Mouse (Mus musculus) limb, embryonic 15.5 days (tissue): ENCODE measurements around the gene Tm2d1. TPM values are rescaled to one million over a fixed set of nuclear protein-coding genes. Genes with fewer than 3 reads are reported as not detected.

Experiments used
- ATAC-seq: fragments of 200-750 bp; cut with Nextera tagmentation; 2 replicates; pipeline ENCODE4 v1.8.0; 2017; ENCODE audit warnings: low read depth, moderate TSS enrichment; ENCODE audit not compliant: insufficient number of reproducible peaks, low FRiP score, low TSS enrichment
- H3K27ac ChIP-seq: fragments of 300-500 bp; sonication (generic); 2 replicates; pipeline ENCODE4 v1.5.1; 2015; ENCODE audit warnings: moderate library complexity, mild to moderate bottlenecking, inconsistent platforms
- H3K27me3 ChIP-seq: fragments of 300-500 bp; sonication (generic); 2 replicates; pipeline ENCODE4 v1.6.1; 2015; ENCODE audit warnings: inconsistent platforms
- H3K36me3 ChIP-seq: fragments of 300-500 bp; sonication (generic); 2 replicates; pipeline ENCODE4 v1.6.1; 2015; ENCODE audit warnings: inconsistent platforms
- H3K4me1 ChIP-seq: fragments of 300-500 bp; sonication (generic); 2 replicates; pipeline ENCODE4 v1.6.1; 2015; ENCODE audit warnings: inconsistent platforms
- H3K4me2 ChIP-seq: fragments of 300-500 bp; sonication (generic); 2 replicates; pipeline ENCODE4 v1.6.1; 2015; ENCODE audit warnings: mild to moderate bottlenecking, inconsistent platforms
- H3K4me3 ChIP-seq: fragments of 300-500 bp; sonication (generic); 2 replicates; pipeline ENCODE4 v1.5.1; 2015; ENCODE audit warnings: mild to moderate bottlenecking, inconsistent platforms
- H3K9ac ChIP-seq: fragments of 300-500 bp; sonication (generic); 2 replicates; pipeline ENCODE4 v1.6.1; 2015; ENCODE audit warnings: inconsistent platforms
- H3K9me3 ChIP-seq: fragments of 300-500 bp; sonication (generic); 2 replicates; pipeline ENCODE4 v1.6.1; 2016; ENCODE audit warnings: inconsistent platforms
- WGBS: fragments of 180-500 bp; shearing (Covaris S2); methylation state at CpG from one replicate; pipeline ENCODE4 v1.1.7; 2015; 5-methylcytosine and 5-hydroxymethylcytosine counted together
- polyA plus RNA-seq: library from polyadenylated mRNA; unstranded; fragments of >200 nt; fragmentation: Nextera tagmentation; extraction: Ambion mirVana; gene quantifications from 2 replicates; pipeline ENCODE4 v1.2.1, GENCODE M21; 2015

Tm2d1 gene
- polyA plus RNA-seq, 1 experiment from 2014 or later, result 83.4 TPM

GRCm38 (mm10) chr4:98376943-98377342, 6.2 kb downstream of the Tm2d1 start:
- H3K4me1 ChIP-seq, result peaks cover 6% of the 10 kb centered on the region; the same call in 1 of the 2 replicates
- no peak for ATAC-seq
- no peak overlapping the region for H3K9ac ChIP-seq
- H3K4me2 ChIP-seq, result no peak overlapping the region
- no peaks in the 10 kb centered on the region for H3K9me3 ChIP-seq
- peaks cover 10% of the 10 kb centered on the region for H3K36me3 ChIP-seq
- H3K27ac ChIP-seq, result no peak overlapping the region
- 98% methylated on average over 2 of the region's 2 CpGs for WGBS
- H3K4me3 ChIP-seq, result no peak overlapping the region
- H3K27me3 ChIP-seq, result no peaks in the 10 kb centered on the region

GRCm38 (mm10) chr4:98375401-98375800, 7.7 kb downstream of the Tm2d1 start:
- no peak overlapping the region for H3K27ac ChIP-seq
- peaks cover 17% of the 10 kb centered on the region for H3K36me3 ChIP-seq
- no peaks in the 10 kb centered on the region for H3K9me3 ChIP-seq
- no peaks in the 10 kb centered on the region for H3K27me3 ChIP-seq
- no peak overlapping the region for H3K4me3 ChIP-seq
- H3K4me1 ChIP-seq, result no peaks in the 10 kb centered on the region
- no peak for ATAC-seq
- WGBS, result 60% methylated on average over 4 of the region's 4 CpGs
- no peak overlapping the region for H3K4me2 ChIP-seq
- no peak overlapping the region for H3K9ac ChIP-seq

GRCm38 (mm10) chr4:98358034-98358809, 24.9 kb downstream of the Tm2d1 start:
- no peak overlapping the region for H3K4me2 ChIP-seq
- H3K4me3 ChIP-seq, result no peak overlapping the region
- WGBS, result 87% methylated on average over 9 of the region's 9 CpGs
- H3K36me3 ChIP-seq, result peaks cover 32% of the 10 kb centered on the region
- H3K9ac ChIP-seq, result no peak overlapping the region
- ATAC-seq, result no peak
- H3K27ac ChIP-seq, result no peak overlapping the region
- no peaks in the 10 kb centered on the region for H3K4me1 ChIP-seq
- H3K9me3 ChIP-seq, result no peaks in the 10 kb centered on the region
- no peaks in the 10 kb centered on the region for H3K27me3 ChIP-seq

DNA sequence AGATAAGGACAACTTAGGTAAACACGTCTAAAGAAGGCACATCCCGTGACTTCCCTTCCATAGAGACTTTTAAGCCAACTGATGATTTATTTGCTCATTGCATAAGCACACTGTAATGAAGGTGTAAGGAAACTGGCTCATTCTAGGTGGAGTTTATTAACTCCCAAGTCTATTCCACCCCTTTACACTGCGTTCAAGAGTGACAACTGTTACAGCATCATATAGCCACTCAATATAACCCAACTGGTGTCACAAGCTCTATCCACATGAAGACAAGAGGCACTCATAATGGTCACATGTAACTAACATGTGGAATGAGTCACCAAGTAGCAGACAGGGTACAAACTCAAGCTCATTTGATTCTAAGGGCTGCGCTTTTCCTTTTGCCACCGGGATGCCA, 34.5 kb downstream of the Tm2d1 start:
- no peaks in the 10 kb centered on the region for H3K9me3 ChIP-seq
- H3K36me3 ChIP-seq, result no peaks in the 10 kb centered on the region
- 68% methylated on average over 5 of the region's 5 CpGs for WGBS
- no peak overlapping the region for H3K9ac ChIP-seq
- no peaks in the 10 kb centered on the region for H3K4me1 ChIP-seq
- H3K27ac ChIP-seq, result no peak overlapping the region
- H3K27me3 ChIP-seq, result no peaks in the 10 kb centered on the region
- H3K4me3 ChIP-seq, result no peak overlapping the region
- H3K4me2 ChIP-seq, result no peak overlapping the region
- ATAC-seq, result no peak

GRCm38 (mm10) chr4:98345783-98346182, 37.3 kb downstream of the Tm2d1 start:
- ATAC-seq, result no peak
- no peaks in the 10 kb centered on the region for H3K9me3 ChIP-seq
- H3K27ac ChIP-seq, result no peak overlapping the region
- no peaks in the 10 kb centered on the region for H3K4me1 ChIP-seq
- no peak overlapping the region for H3K4me2 ChIP-seq
- 92% methylated on average over 10 of the region's 10 CpGs for WGBS
- no peaks in the 10 kb centered on the region for H3K27me3 ChIP-seq
- no peak overlapping the region for H3K9ac ChIP-seq
- no peaks in the 10 kb centered on the region for H3K36me3 ChIP-seq
- no peak overlapping the region for H3K4me3 ChIP-seq

GRCm38 (mm10) chr4:98339992-98340564, 43.0 kb downstream of the Tm2d1 start:
- Histone ChIP-seq H3K9me3 (no peaks in the 10 kb centered on the region), H3K27me3 (no peaks in the 10 kb centered on the region)

GRCm38 (mm10) chr4:98338636-98339630, 44.2 kb downstream of the Tm2d1 start:
- Histone ChIP-seq H3K9me3 (no peaks in the 10 kb centered on the region), H3K4me3 (no peak overlapping the region), H3K9ac (no peak overlapping the region), H3K27ac (no peak overlapping the region), H3K4me1 (peaks cover 3% of the 10 kb centered on the region; the same call in 1 of the 2 replicates), H3K4me2 (no peak overlapping the region), H3K36me3 (no peaks in the 10 kb centered on the region), H3K27me3 (no peaks in the 10 kb centered on the region)
- no peak for ATAC-seq
- WGBS, result 64% methylated on average over 14 of the region's 14 CpGs

More at GRCm38 (mm10) chr4:98339992-98340564, 43.0 kb downstream of the Tm2d1 start:
- Histone ChIP-seq H3K9ac (no peak overlapping the region), H3K36me3 (no peaks in the 10 kb centered on the region), H3K4me1 (peaks cover 3% of the 10 kb centered on the region; the same call in 1 of the 2 replicates), H3K27ac (no peak overlapping the region), H3K4me2 (no peak overlapping the region), H3K4me3 (no peak overlapping the region)
- 59% methylated on average over 10 of the region's 10 CpGs for WGBS
- ATAC-seq, result no peak

DNA sequence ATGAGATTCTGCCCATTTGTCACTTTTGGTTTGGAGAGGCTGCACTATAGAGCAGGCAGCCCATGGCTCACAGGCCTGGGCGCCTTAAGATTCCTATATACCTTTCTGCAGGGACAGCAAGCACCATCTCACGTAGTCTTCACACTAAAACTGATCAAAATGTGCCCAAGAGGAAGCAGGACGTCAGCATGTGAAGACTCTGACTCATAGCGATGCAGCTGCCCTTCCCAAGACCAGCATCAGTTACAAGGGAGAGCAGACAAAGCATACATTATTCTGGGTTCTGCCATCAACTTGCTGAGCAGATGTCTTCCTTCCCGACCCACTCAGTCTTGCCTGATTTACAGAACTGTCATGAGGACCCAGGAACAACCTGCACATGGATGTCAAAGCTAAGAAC, 45.9 kb downstream of the Tm2d1 start:
- Histone ChIP-seq H3K4me2 (no peak overlapping the region), H3K27ac (no peak overlapping the region), H3K9me3 (no peaks in the 10 kb centered on the region), H3K9ac (no peak overlapping the region), H3K4me3 (no peak overlapping the region), H3K27me3 (no peaks in the 10 kb centered on the region), H3K36me3 (no peaks in the 10 kb centered on the region), H3K4me1 (peaks cover 3% of the 10 kb centered on the region; the same call in 1 of the 2 replicates)
- WGBS, result 70% methylated on average over 5 of the region's 5 CpGs
- no peak for ATAC-seq

GRCm38 (mm10) chr4:98335726-98336125, 47.4 kb downstream of the Tm2d1 start:
- no peak overlapping the region for H3K27ac ChIP-seq
- no peak for ATAC-seq
- H3K27me3 ChIP-seq, result no peaks in the 10 kb centered on the region
- no peak overlapping the region for H3K9ac ChIP-seq
- peaks cover 3% of the 10 kb centered on the region; the same call in 1 of the 2 replicates for H3K4me1 ChIP-seq
- H3K9me3 ChIP-seq, result no peaks in the 10 kb centered on the region
- whole genome bisulfite sequencing, result 85% methylated on average over 8 of the region's 8 CpGs
- H3K4me2 ChIP-seq, result no peak overlapping the region
- no peak overlapping the region for H3K4me3 ChIP-seq
- no peaks in the 10 kb centered on the region for H3K36me3 ChIP-seq

GRCm38 (mm10) chr4:98322223-98322622, 60.9 kb downstream of the Tm2d1 start:
- peak overlapping the region; percentile 37 for H3K4me3 ChIP-seq

GRCm38 (mm10) chr4:98321371-98322111, 61.6 kb downstream of the Tm2d1 start:
- H3K36me3 ChIP-seq, result no peaks in the 10 kb centered on the region
- peak overlapping the region; percentile 62 for H3K4me2 ChIP-seq
- no peaks in the 10 kb centered on the region for H3K27me3 ChIP-seq
- ATAC-seq, result peak; percentile 45; the same call in 1 of the 2 replicates
- peaks cover 33% of the 10 kb centered on the region for H3K4me1 ChIP-seq
- peak overlapping the region; percentile 86 for H3K27ac ChIP-seq
- no peak overlapping the region for H3K9ac ChIP-seq
- peak overlapping the region; percentile 37 for H3K4me3 ChIP-seq
- WGBS, result 5% methylated on average over 18 of the region's 18 CpGs
- H3K9me3 ChIP-seq, result no peaks in the 10 kb centered on the region

More at GRCm38 (mm10) chr4:98322223-98322622, 60.9 kb downstream of the Tm2d1 start:
- Histone ChIP-seq H3K27me3 (no peaks in the 10 kb centered on the region), H3K36me3 (no peaks in the 10 kb centered on the region), H3K27ac (peak overlapping the region; percentile 86), H3K9me3 (no peaks in the 10 kb centered on the region), H3K4me1 (peaks cover 33% of the 10 kb centered on the region), H3K9ac (no peak overlapping the region), H3K4me2 (peak overlapping the region; percentile 62)
- under 1% methylated on average over 29 of the region's 29 CpGs for WGBS
- ATAC-seq, result peak; percentile 80
